In genomic region chr3:142760356-142760755, GRCm38 (mm10) we compare ENCODE assay signal across 28 mouse cellular contexts. TPM values are rescaled to one million over a fixed set of nuclear protein-coding genes. Genes with fewer than 3 reads are reported as not detected.
DNase-seq lines count a peak whose midpoint lies in the region; ATAC-seq lines count a peak whose summit lies in the region.
"Had no signal": no experiment of that assay in that cellular context is flagged by ENCODE, and none has a peak within 500 bp of the region (broad histone marks: within the 10 kb centered on the region; RNA-seq: fewer than 3 reads in every experiment).

No protein-coding gene starts in this region.

- no peak for ATAC-seq in forebrain, embryonic 15.5 days (replicated peaks)
- ATAC-seq: CD4-positive, CD25-positive, alpha-beta regulatory T cell, adult 4 months; forebrain, embryonic 16.5 days; hindbrain, embryonic 16.5 days; intestine, embryonic 15.5 days had no signal

- no peaks in the 10 kb centered on the region for H3K9me3 ChIP-seq in forebrain, embryonic 15.5 days
- no peaks in the 10 kb centered on the region for H3K9me3 ChIP-seq in heart, embryonic 10.5 days
- H3K9me3 ChIP-seq: embryonic facial prominence, embryonic 10.5 days; embryonic facial prominence, embryonic 13.5 days; forebrain, embryonic 12.5 days; hindbrain, embryonic 10.5 days; hindbrain, embryonic 13.5 days; intestine, embryonic 15.5 days had no signal

- DNase-seq in ES-CJ7 (ENCODE audit: low read depth, low spot score) = peak; percentile 61
- peak; percentile 56 for DNase-seq in R1 (ENCODE audit: low read depth, low spot score)
- peak; percentile 37 for DNase-seq in brain, adult 2 months (ENCODE audit: low read depth, low spot score)
- DNase-seq in yolk sac, embryonic 10.5 days (ENCODE audit: low spot score) = no peak
- no peak for DNase-seq in heart, embryonic 10.5 days (ENCODE audit: low spot score)
- DNase-seq: adrenal gland, adult 2 months; adrenal gland, postnatal 14 days; cerebellum, adult 11-12 months; cerebellum, adult 8-10 months; cerebellum, postnatal 10 days; cerebellum, postnatal 36 days; embryo, embryonic 11 days; gastrocnemius, postnatal 10 days; gastrocnemius, postnatal 36 days; heart, adult 2 months; heart, postnatal 36 days had no signal

- 0 out of 2 replicates have a peak, but pooled peaks cover 4% of the 10 kb centered on the region for H3K4me1 ChIP-seq in forebrain, embryonic 15.5 days
- H3K4me1 ChIP-seq in heart, embryonic 10.5 days = peaks cover 12% of the 10 kb centered on the region
- H3K4me1 ChIP-seq: embryonic facial prominence, embryonic 10.5 days; forebrain, embryonic 12.5 days; hindbrain, embryonic 13.5 days; intestine, embryonic 15.5 days had no signal

- no peak overlapping the region for H3K4me3 ChIP-seq in forebrain, embryonic 15.5 days
- no peak overlapping the region for H3K4me3 ChIP-seq in heart, embryonic 10.5 days
- H3K4me3 ChIP-seq: embryonic facial prominence, embryonic 10.5 days; embryonic facial prominence, embryonic 13.5 days; erythroblast, embryonic 14.5 days; forebrain, embryonic 12.5 days; heart, adult 2 months; hindbrain, embryonic 10.5 days; hindbrain, embryonic 13.5 days; intestine, embryonic 15.5 days had no signal

- no peak overlapping the region for H3K9ac ChIP-seq in forebrain, embryonic 15.5 days (replicated peaks)
- H3K9ac ChIP-seq: embryonic facial prominence, embryonic 13.5 days; forebrain, embryonic 12.5 days; hindbrain, embryonic 13.5 days; intestine, embryonic 15.5 days had no signal

- H3K27ac ChIP-seq in forebrain, embryonic 15.5 days (replicated peaks) = no peak overlapping the region
- no peak overlapping the region for H3K27ac ChIP-seq in heart, embryonic 10.5 days
- H3K27ac ChIP-seq: embryonic facial prominence, embryonic 10.5 days; embryonic facial prominence, embryonic 13.5 days; forebrain, embryonic 12.5 days; heart, adult 2 months; hindbrain, embryonic 10.5 days; hindbrain, embryonic 13.5 days; intestine, embryonic 15.5 days had no signal

- WGBS in forebrain, embryonic 15.5 days = 66% methylated on average over 6 of the region's 6 CpGs
- 67% methylated on average over 6 of the region's 6 CpGs for WGBS in heart, embryonic 10.5 days

- no peaks in the 10 kb centered on the region for H3K36me3 ChIP-seq in forebrain, embryonic 15.5 days
- no peaks in the 10 kb centered on the region for H3K36me3 ChIP-seq in heart, embryonic 10.5 days
- H3K36me3 ChIP-seq: embryonic facial prominence, embryonic 10.5 days; embryonic facial prominence, embryonic 13.5 days; forebrain, embryonic 12.5 days; hindbrain, embryonic 10.5 days; hindbrain, embryonic 13.5 days; intestine, embryonic 15.5 days had no signal

- no peaks in the 10 kb centered on the region for H3K27me3 ChIP-seq in forebrain, embryonic 15.5 days
- no peaks in the 10 kb centered on the region for H3K27me3 ChIP-seq in heart, embryonic 10.5 days (ENCODE audit: insufficient read depth, poor library complexity, severe bottlenecking)
- H3K27me3 ChIP-seq: embryonic facial prominence, embryonic 13.5 days; forebrain, embryonic 12.5 days; hindbrain, embryonic 13.5 days; intestine, embryonic 15.5 days had no signal

- no peak overlapping the region for H3K4me2 ChIP-seq in forebrain, embryonic 15.5 days (replicated peaks)
- H3K4me2 ChIP-seq: embryonic facial prominence, embryonic 13.5 days; forebrain, embryonic 12.5 days; heart, embryonic 11.5 days; hindbrain, embryonic 13.5 days; intestine, embryonic 15.5 days had no signal

RNA-seq across cellular contexts. Expression of gene Gtf2b, which starts 4.5 kb away (rescaled TPM):
- 91.7 and 93.1 TPM in 2 replicates for polyA plus RNA-seq in forebrain, embryonic 15.5 days (2015; fragmentation: Nextera tagmentation; extraction: Ambion mirVana)
- 63.1 and 73.2 TPM in 2 replicates for polyA plus RNA-seq in heart, embryonic 10.5 days (2016; fragmentation: Nextera tagmentation; extraction: Ambion mirVana)

RNA-seq across cellular contexts. Expression of gene Kyat3, which starts 59.5 kb away (rescaled TPM):
- 5.2 and 5.3 TPM in 2 replicates for polyA plus RNA-seq in forebrain, embryonic 15.5 days (2015; fragmentation: Nextera tagmentation; extraction: Ambion mirVana)
- 10.6 and 11.6 TPM in 2 replicates for polyA plus RNA-seq in heart, embryonic 10.5 days (2016; fragmentation: Nextera tagmentation; extraction: Ambion mirVana)
- polyA plus RNA-seq: erythroblast, embryonic 14.5 days had no signal

Comparison
In these comparisons a context has a peak if more than half of its experiments do, and no peak if none do; other contexts are left out.
1. DNase-seq: peak in ES-CJ7 (single experiment), R1 (single experiment) and brain, adult 2 months (single experiment); none in yolk sac, embryonic 10.5 days (single experiment) and heart, embryonic 10.5 days (single experiment).